Mouse (Mus musculus) adrenal gland, postnatal 36 days (tissue): ENCODE measurements at regions not wholly inside any gene's neighbourhood (a gene's known extent, or its start where the extent isn't known, plus 50 kb on each side); places are given as distances from the start of the nearest gene placed in this dataset.
"Not testable (repeated sequence)": the region's sequence is repeated elsewhere in the genome, so short reads cannot be mapped to it uniquely, and the experiment has no call there.

ENCODE experiments used
- DNase-seq, 2 experiments: peaks; one replicate each; pipeline ENCODE4 v3.0.0; 2021; ENCODE audit warnings: mixed read lengths in 1 of 2

DNA sequence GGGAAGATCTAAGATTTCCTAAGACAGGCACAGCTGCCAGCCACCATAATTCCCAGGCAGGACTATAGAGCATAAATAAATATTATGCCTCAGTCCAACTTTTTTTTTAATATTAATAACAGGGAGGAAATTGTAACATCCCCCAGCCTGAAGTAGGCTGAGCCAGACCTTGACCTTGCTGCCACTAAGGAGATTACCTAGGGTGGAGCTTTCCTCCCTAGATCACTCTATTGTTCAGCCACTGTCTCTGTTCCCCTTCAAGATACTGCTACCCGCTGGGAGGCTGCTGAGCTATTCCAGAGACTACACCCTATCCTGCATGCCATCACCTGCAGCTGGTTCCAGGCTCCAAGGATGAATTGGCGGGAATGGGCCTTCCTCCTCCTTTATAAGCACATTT is 437.4 kb downstream of the Sh2d4b start:
- DNase-seq, result not testable (repeated sequence)

DNA sequence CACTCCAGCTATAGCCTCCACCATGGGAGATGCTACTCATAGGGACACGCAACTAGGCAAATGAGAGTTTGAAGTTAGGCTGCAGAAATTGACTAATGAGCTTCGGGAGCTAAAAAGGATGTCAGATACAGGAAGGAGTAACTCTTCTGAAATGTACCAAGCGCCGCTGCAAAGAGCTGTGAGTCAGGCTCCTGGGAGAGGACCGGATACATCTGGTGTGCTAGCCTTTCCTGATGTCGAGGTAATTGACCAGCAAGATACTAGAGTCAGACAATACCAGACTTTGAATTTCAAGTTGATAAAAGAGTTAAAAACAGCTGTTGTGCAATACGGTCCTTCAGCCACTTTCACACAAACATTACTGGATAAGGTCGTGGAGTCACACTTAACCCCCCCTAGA is 442.2 kb downstream of the Sh2d4b start:
- peak; percentile 18 to 21 for DNase-seq

- DNase-seq, result not testable (repeated sequence)
These were observed 443.5 kb downstream of the Sh2d4b start for GRCm38 (mm10) chr14:40449566-40449965.
